Mouse (Mus musculus) midbrain, embryonic 12.5 days (tissue): ENCODE data around the gene Zfp383. TPM values are rescaled to one million over a fixed set of nuclear protein-coding genes. Genes with fewer than 3 reads are reported as not detected.
"Not testable (repeated sequence)": the region's sequence is repeated elsewhere in the genome, so short reads cannot be mapped to it uniquely, and the experiment has no call there.

Source experiments
- ATAC-seq: fragments of 200-750 bp; cut with Nextera tagmentation; 2 replicates; pipeline ENCODE4 v1.8.0; 2017; ENCODE audit warnings: low read depth, moderate TSS enrichment, moderate library complexity; ENCODE audit not compliant: low FRiP score
- H3K27ac ChIP-seq: fragments of 300-500 bp; sonication (generic); replicated peaks from 2 replicates; pipeline ENCODE4 v1.5.1; 2016; ENCODE audit warnings: mild to moderate bottlenecking
- H3K27me3 ChIP-seq: fragments of 300-500 bp; sonication (generic); 2 replicates; pipeline ENCODE4 v1.6.1; 2016; ENCODE audit warnings: mild to moderate bottlenecking
- H3K36me3 ChIP-seq: fragments of 300-500 bp; sonication (generic); 2 replicates; pipeline ENCODE4 v1.6.1; 2016
- H3K4me1 ChIP-seq: fragments of 300-500 bp; sonication (generic); 2 replicates; pipeline ENCODE4 v1.6.1; 2016
- H3K4me2 ChIP-seq: fragments of 300-500 bp; sonication (generic); replicated peaks from 2 replicates; pipeline ENCODE4 v1.6.1; 2016; ENCODE audit warnings: mild to moderate bottlenecking, moderate library complexity
- H3K4me3 ChIP-seq: fragments of 300-500 bp; sonication (generic); 2 replicates; pipeline ENCODE4 v1.5.1; 2016; ENCODE audit warnings: mild to moderate bottlenecking
- H3K9ac ChIP-seq: fragments of 300-500 bp; sonication (generic); replicated peaks from 2 replicates; pipeline ENCODE4 v1.6.1; 2016; ENCODE audit warnings: mild to moderate bottlenecking, moderate library complexity
- H3K9me3 ChIP-seq: fragments of 300-500 bp; sonication (generic); 2 replicates; pipeline ENCODE4 v1.6.1; 2016; ENCODE audit warnings: mild to moderate bottlenecking
- WGBS: fragments of 180-500 bp; shearing (Covaris S2); methylation state at CpG from one replicate; pipeline ENCODE4 v1.1.7; 2016; 5-methylcytosine and 5-hydroxymethylcytosine counted together
- polyA plus RNA-seq: library from polyadenylated mRNA; unstranded; fragments of >200 nt; fragmentation: Nextera tagmentation; extraction: Ambion mirVana; gene quantifications from 2 replicates; pipeline ENCODE4 v1.2.1, GENCODE M21; 2016

The Zfp383 gene
- polyA plus RNA-seq, 1 experiment from 2014 or later = 8.9 TPM

GRCm38 (mm10) chr7:29943720-29944119 lies 35.7 kb downstream of the Zfp383 start:
- H3K4me1 ChIP-seq = no peaks in the 10 kb centered on the region
- ATAC-seq = no peak
- H3K27ac ChIP-seq = no peak overlapping the region
- no peaks in the 10 kb centered on the region for H3K27me3 ChIP-seq
- H3K4me2 ChIP-seq = no peak overlapping the region
- no peaks in the 10 kb centered on the region for H3K9me3 ChIP-seq
- H3K36me3 ChIP-seq = peaks cover 39% of the 10 kb centered on the region
- 78% methylated on average over 2 of the region's 2 CpGs for WGBS
- H3K4me3 ChIP-seq = no peak overlapping the region
- no peak overlapping the region for H3K9ac ChIP-seq

GRCm38 (mm10) chr7:29944201-29944600 lies 36.2 kb downstream of the Zfp383 start:
- Histone ChIP-seq H3K4me2 (no peak overlapping the region), H3K36me3 (peaks cover 43% of the 10 kb centered on the region), H3K4me3 (no peak overlapping the region), H3K9me3 (no peaks in the 10 kb centered on the region), H3K27ac (no peak overlapping the region), H3K27me3 (no peaks in the 10 kb centered on the region), H3K4me1 (no peaks in the 10 kb centered on the region), H3K9ac (no peak overlapping the region)
- no peak for ATAC-seq
- WGBS = 62% methylated on average over 2 of the region's 2 CpGs

- Histone ChIP-seq H3K27me3 (no peaks in the 10 kb centered on the region), H3K4me3 (peak overlapping the region; percentile 61), H3K4me2 (peak overlapping the region; percentile 59), H3K9ac (peak overlapping the region; percentile 77; the same call in 1 of the 2 replicates), H3K9me3 (no peaks in the 10 kb centered on the region), H3K36me3 (peaks cover 31% of the 10 kb centered on the region), H3K27ac (peak overlapping the region; percentile 93), H3K4me1 (peaks cover 6% of the 10 kb centered on the region; the same call in 1 of the 2 replicates)
- WGBS = 52% methylated on average over 10 of the region's 10 CpGs
- ATAC-seq = no peak
Observed at GRCm38 (mm10) chr7:29953086-29953485, 45.1 kb downstream of the Zfp383 start.

- ATAC-seq = peak; percentile 94
- H3K4me1 ChIP-seq = peaks cover 6% of the 10 kb centered on the region; the same call in 1 of the 2 replicates
- H3K9me3 ChIP-seq = no peaks in the 10 kb centered on the region
- H3K27ac ChIP-seq = peak within 1 kb of the TSS; percentile 93
- peaks cover 26% of the 10 kb centered on the region for H3K36me3 ChIP-seq
- peak within 1 kb of the TSS; percentile 61 for H3K4me3 ChIP-seq
- H3K27me3 ChIP-seq = no peaks in the 10 kb centered on the region
- WGBS = 2% methylated on average over 52 of the region's 52 CpGs
- peak within 1 kb of the TSS; percentile 77 for H3K9ac ChIP-seq
- H3K4me2 ChIP-seq = peak within 1 kb of the TSS; percentile 59
Observed at GRCm38 (mm10) chr7:29953513-29954401, 45.7 kb downstream of the Zfp383 start, which contains the start of gene Zfp74. Zfp74 (minus strand) TSS chr7:29954089.

- H3K4me2 ChIP-seq = 0 out of 2 replicates have a peak overlapping the region, but pooled peaks have one; percentile 59
- no peak for ATAC-seq
- no peaks in the 10 kb centered on the region for H3K27me3 ChIP-seq
- peaks cover 6% of the 10 kb centered on the region; the same call in 1 of the 2 replicates for H3K4me1 ChIP-seq
- H3K9me3 ChIP-seq = no peaks in the 10 kb centered on the region
- H3K4me3 ChIP-seq = no peak overlapping the region
- H3K36me3 ChIP-seq = peaks cover 19% of the 10 kb centered on the region
- no peak overlapping the region for H3K27ac ChIP-seq
- H3K9ac ChIP-seq = no peak overlapping the region
- 16% methylated on average over 4 of the region's 4 CpGs for WGBS
Observed at GRCm38 (mm10) chr7:29954731-29955130, 46.7 kb downstream of the Zfp383 start.

GRCm38 (mm10) chr7:29956257-29956656 lies 48.2 kb downstream of the Zfp383 start:
- peaks cover 6% of the 10 kb centered on the region; the same call in 1 of the 2 replicates for H3K4me1 ChIP-seq
- WGBS = 70% methylated on average over 9 of the region's 10 CpGs
- no peaks in the 10 kb centered on the region for H3K27me3 ChIP-seq
- H3K9me3 ChIP-seq = no peaks in the 10 kb centered on the region
- H3K4me2 ChIP-seq = no peak overlapping the region
- ATAC-seq = no peak
- H3K4me3 ChIP-seq = no peak overlapping the region
- H3K9ac ChIP-seq = no peak overlapping the region
- H3K36me3 ChIP-seq = peaks cover 3% of the 10 kb centered on the region; the same call in 1 of the 2 replicates
- no peak overlapping the region for H3K27ac ChIP-seq

GRCm38 (mm10) chr7:29958125-29958724 lies 50.2 kb downstream of the Zfp383 start:
- no peak for ATAC-seq
- H3K27me3 ChIP-seq = no peaks in the 10 kb centered on the region
- no peaks in the 10 kb centered on the region for H3K36me3 ChIP-seq
- no peak overlapping the region for H3K4me2 ChIP-seq
- no peak overlapping the region for H3K9ac ChIP-seq
- H3K4me1 ChIP-seq = peaks cover 3% of the 10 kb centered on the region; the same call in 1 of the 2 replicates
- H3K27ac ChIP-seq = no peak overlapping the region
- WGBS = 88% methylated on average over 11 of the region's 11 CpGs
- H3K9me3 ChIP-seq = no peaks in the 10 kb centered on the region
- no peak overlapping the region for H3K4me3 ChIP-seq

- H3K27me3 ChIP-seq = no peaks in the 10 kb centered on the region
- no peaks in the 10 kb centered on the region for H3K9me3 ChIP-seq
- 63% methylated on average over 3 of the region's 3 CpGs for WGBS
- no peaks in the 10 kb centered on the region for H3K36me3 ChIP-seq
- no peak overlapping the region for H3K4me3 ChIP-seq
- peaks cover 3% of the 10 kb centered on the region; the same call in 1 of the 2 replicates for H3K4me1 ChIP-seq
- H3K27ac ChIP-seq = no peak overlapping the region
- no peak overlapping the region for H3K9ac ChIP-seq
- H3K4me2 ChIP-seq = no peak overlapping the region
- no peak for ATAC-seq
Observed at GRCm38 (mm10) chr7:29959004-29959403, 51.0 kb downstream of the Zfp383 start.

- H3K27ac ChIP-seq, H3K9me3 ChIP-seq, H3K4me2 ChIP-seq, H3K36me3 ChIP-seq, ATAC-seq, H3K27me3 ChIP-seq, H3K9ac ChIP-seq, H3K4me3 ChIP-seq, H3K4me1 ChIP-seq: not testable (repeated sequence)
- 50% methylated on average over 39 of the region's 39 CpGs for WGBS
Observed at GRCm38 (mm10) chr7:29965115-29965810, 57.2 kb downstream of the Zfp383 start.
